Comparison of ENCODE assay signal across 8 mouse cellular contexts in the genomic region with DNA sequence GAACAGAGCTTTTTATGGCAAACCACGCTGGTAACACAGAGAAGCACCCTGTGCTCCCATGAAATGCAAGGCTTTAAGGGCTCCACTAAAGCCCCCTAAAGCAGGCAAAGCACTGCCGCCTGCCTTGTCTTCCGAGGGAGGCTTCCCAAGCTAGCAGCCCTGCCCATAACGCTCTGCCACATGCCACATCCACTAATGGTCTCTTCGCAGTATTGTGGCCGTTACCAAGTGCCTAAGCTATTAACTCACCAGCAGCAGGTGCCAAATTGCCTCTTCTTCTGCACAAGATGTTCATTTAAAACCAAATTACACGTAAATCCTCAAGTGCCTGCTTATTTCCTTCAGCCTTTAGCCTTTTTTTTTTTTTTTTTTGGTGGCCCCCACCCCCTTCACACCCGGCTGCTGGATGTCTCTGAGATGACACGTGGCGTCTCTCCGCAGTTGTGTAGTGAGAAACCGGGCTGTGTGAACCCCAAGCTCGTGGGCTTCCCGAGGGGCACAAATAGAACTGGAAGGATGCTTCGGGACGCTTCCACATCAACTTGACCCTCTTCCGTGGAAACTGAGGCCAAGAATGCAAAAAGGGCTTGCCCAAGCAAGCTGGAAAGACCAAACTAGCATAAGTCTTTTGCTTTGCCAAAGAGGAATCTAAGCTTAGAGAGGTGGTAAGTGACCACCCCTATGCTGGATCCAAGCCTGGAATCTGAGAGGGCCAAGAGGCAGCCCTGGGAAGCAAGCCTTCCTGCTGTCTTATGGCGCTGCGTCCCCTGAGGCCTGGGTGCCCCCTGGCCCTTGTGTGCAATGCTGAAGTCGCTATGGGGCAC.
DNase-seq lines count a peak whose midpoint lies in the region; ATAC-seq and TF ChIP-seq lines count a peak whose summit lies in the region.

No protein-coding gene starts in this region.

- peak overlapping the region; percentile 66 for H3K4me2 ChIP-seq in limb, embryonic 12.5 days
- peak overlapping the region; percentile 66 for H3K4me2 ChIP-seq in neural tube, embryonic 15.5 days

- no peaks in the 10 kb centered on the region for H3K27me3 ChIP-seq in cerebellum, adult 2 months (ENCODE audit: control insufficient read depth, insufficient read depth, low read length)
- no peaks in the 10 kb centered on the region for H3K27me3 ChIP-seq in limb, embryonic 12.5 days
- 0 out of 2 replicates have a peak, but pooled peaks cover 3% of the 10 kb centered on the region for H3K27me3 ChIP-seq in neural tube, embryonic 15.5 days (replicated peaks)

- ATAC-seq in cerebellum, adult (ENCODE audit: insufficient number of reproducible peaks, low FRiP score, low TSS enrichment): no peak
- 0 out of 2 replicates have a peak, but pooled peaks have one; percentile 2 for ATAC-seq in limb, embryonic 12.5 days (ENCODE audit: insufficient number of reproducible peaks, insufficient read depth, low FRiP score, low TSS enrichment, low read depth)
- peak; percentile 54 for ATAC-seq in neural tube, embryonic 15.5 days (ENCODE audit: low FRiP score)

- no peak for TF ChIP-seq CTCF in cerebellum, adult 2 months (IDR thresholded peaks at IDR 0.05; ENCODE audit: borderline replicate concordance, insufficient read depth, low read depth, low read length)

- H3K4me1 ChIP-seq in cerebellum, adult 2 months (ENCODE audit: control insufficient read depth, insufficient read depth, low read length): no peaks in the 10 kb centered on the region
- H3K4me1 ChIP-seq in limb, embryonic 12.5 days (replicated peaks): peaks cover 33% of the 10 kb centered on the region
- H3K4me1 ChIP-seq in neural tube, embryonic 15.5 days: peaks cover 26% of the 10 kb centered on the region

- peak overlapping the region; percentile 23; the same call in 1 of the 2 replicates for H3K9ac ChIP-seq in limb, embryonic 12.5 days (replicated peaks)
- peak overlapping the region; percentile 48 for H3K9ac ChIP-seq in neural tube, embryonic 15.5 days (replicated peaks)

- DNase-seq in cerebellum, adult 2 months: peak in 1 of 2 experiments; percentile 25
- DNase-seq in thymus, postnatal 14 days: peak; percentile 20
- no peak for DNase-seq in thymus, postnatal 36 days
- no peak for DNase-seq in left cerebral cortex, postnatal 25 days (ENCODE audit: low spot score in 2 of 2)
- no peak for DNase-seq in frontal cortex, postnatal 36 days (ENCODE audit: low spot score in 2 of 2)

- H3K4me3 ChIP-seq in cerebellum, adult 2 months (replicated peaks; ENCODE audit: insufficient read depth, low read depth, low read length): peak overlapping the region; percentile 47
- peak overlapping the region; percentile 42 for H3K4me3 ChIP-seq in limb, embryonic 12.5 days (replicated peaks)
- peak overlapping the region; percentile 45 for H3K4me3 ChIP-seq in neural tube, embryonic 15.5 days (replicated peaks)

- intact Hi-C loops in left cerebral cortex, postnatal 25 days (cut with DNase I): loop anchor here (2.0 to 5.0 kb wide), 2 partner anchors 98 to 179 kb away; no protein-coding TSS in a partner anchor

- H3K9me3 ChIP-seq in limb, embryonic 12.5 days: no peaks in the 10 kb centered on the region
- no peaks in the 10 kb centered on the region for H3K9me3 ChIP-seq in neural tube, embryonic 15.5 days (replicated peaks)

- no peak overlapping the region for H3K27ac ChIP-seq in cerebellum, adult 2 months (ENCODE audit: insufficient read depth, low read length)
- H3K27ac ChIP-seq in limb, embryonic 12.5 days: peak overlapping the region; percentile 86
- peak overlapping the region; percentile 70 for H3K27ac ChIP-seq in neural tube, embryonic 15.5 days (replicated peaks)

- no peak for TF ChIP-seq POLR2A in cerebellum, adult 2 months (IDR thresholded peaks at IDR 0.05; ENCODE audit: borderline replicate concordance, insufficient read depth, low read length)

- WGBS in cerebellum, adult 2 months: 35% methylated on average over 20 of the region's 20 CpGs
- 43% methylated on average over 20 of the region's 20 CpGs for WGBS in limb, embryonic 12.5 days
- 21% methylated on average over 20 of the region's 20 CpGs for WGBS in neural tube, embryonic 15.5 days

- no peaks in the 10 kb centered on the region for H3K36me3 ChIP-seq in limb, embryonic 12.5 days
- H3K36me3 ChIP-seq in neural tube, embryonic 15.5 days: no peaks in the 10 kb centered on the region
